Mouse (Mus musculus) lung, postnatal 10 days (tissue): ENCODE measurements around the gene Srcin1.

ENCODE experiments used
- DNase-seq: peaks from one replicate; pipeline ENCODE4 v3.0.0; 2021

The Srcin1 gene

GRCm38 (mm10) chr11:97531381-97532260 lies 44.4 kb downstream of the Srcin1 start:
- DNase-seq, result peak; percentile 92

GRCm38 (mm10) chr11:97530961-97531360 lies 45.0 kb downstream of the Srcin1 start:
- no peak for DNase-seq

- DNase-seq, result no peak
These were observed 45.9 kb downstream of the Srcin1 start for GRCm38 (mm10) chr11:97530069-97530468.

- no peak for DNase-seq
These were observed 47.6 kb downstream of the Srcin1 start for GRCm38 (mm10) chr11:97528282-97528808.

- DNase-seq, result no peak
These were observed 50.7 kb downstream of the Srcin1 start for GRCm38 (mm10) chr11:97525313-97525712.

- no peak for DNase-seq
These were observed 51.7 kb downstream of the Srcin1 start for GRCm38 (mm10) chr11:97524306-97524705.

GRCm38 (mm10) chr11:97523827-97524261 lies 52.1 kb downstream of the Srcin1 start:
- peak; percentile 54 for DNase-seq

- no peak for DNase-seq
These were observed 52.9 kb downstream of the Srcin1 start for GRCm38 (mm10) chr11:97523107-97523506.

- no peak for DNase-seq
These were observed 54.1 kb downstream of the Srcin1 start for GRCm38 (mm10) chr11:97521741-97522474.

GRCm38 (mm10) chr11:97520541-97520940 lies 55.4 kb downstream of the Srcin1 start:
- no peak for DNase-seq

- no peak for DNase-seq
These were observed 62.9 kb downstream of the Srcin1 start for GRCm38 (mm10) chr11:97513066-97513465.

GRCm38 (mm10) chr11:97512511-97512910 lies 63.5 kb downstream of the Srcin1 start:
- no peak for DNase-seq

GRCm38 (mm10) chr11:97511661-97512369 lies 64.2 kb downstream of the Srcin1 start:
- DNase-seq, result peak; percentile 85

- DNase-seq, result peak; percentile 83
These were observed 64.9 kb downstream of the Srcin1 start for GRCm38 (mm10) chr11:97510966-97511660.

- DNase-seq, result no peak
These were observed 66.1 kb downstream of the Srcin1 start for GRCm38 (mm10) chr11:97509715-97510485.

- no peak for DNase-seq
These were observed 66.9 kb downstream of the Srcin1 start for GRCm38 (mm10) chr11:97509058-97509457.

- no peak for DNase-seq
These were observed 67.8 kb downstream of the Srcin1 start for GRCm38 (mm10) chr11:97508198-97508597.

GRCm38 (mm10) chr11:97506331-97506730 lies 69.7 kb downstream of the Srcin1 start:
- DNase-seq, result no peak

GRCm38 (mm10) chr11:97505784-97506183 lies 70.2 kb downstream of the Srcin1 start:
- no peak for DNase-seq

- no peak for DNase-seq
These were observed 73.1 kb downstream of the Srcin1 start for GRCm38 (mm10) chr11:97502846-97503245.

- DNase-seq, result no peak
These were observed 73.6 kb downstream of the Srcin1 start for GRCm38 (mm10) chr11:97502383-97502782.
